Mouse (Mus musculus) liver, embryonic 14.5 days (tissue): ENCODE data around the gene Lep.

ENCODE experiments used
- CTCF ChIP-seq: IDR thresholded peaks from 2 replicates; pipeline ENCODE4 v1.5.1; 2016; ENCODE audit warnings: antibody characterized with exemption, low read depth, control low read depth
- EP300 ChIP-seq: IDR thresholded peaks from 2 replicates; pipeline ENCODE4 v1.6.1; 2016; ENCODE audit warnings: antibody characterized with exemption, low read depth

- TF ChIP-seq CTCF (no peak), EP300 (no peak)
Observed at GRCm38 (mm10) chr6:29025796-29026482, 34.1 kb upstream of the Lep start.
